Mouse (Mus musculus) lung, adult 2 months (tissue): ENCODE results near the gene Gata5.

Experiments
- CTCF ChIP-seq: fragments of 200-500 bp; IDR thresholded peaks from 2 replicates; pipeline ENCODE4 v1.5.1; 2011; ENCODE audit warnings: mild to moderate bottlenecking, low read length, control low read depth; ENCODE audit not compliant: insufficient read depth
- POLR2A ChIP-seq: fragments of 200-500 bp; IDR thresholded peaks from 2 replicates; pipeline ENCODE4 v1.6.1; 2011; ENCODE audit warnings: low read depth, mild to moderate bottlenecking, control low read depth, low read length, borderline replicate concordance; ENCODE audit errors: extremely low read depth

GRCm38 (mm10) chr2:180333778-180334550 lies 535 bp downstream of the Gata5 start:
- TF ChIP-seq POLR2A, result no peak
- TF ChIP-seq CTCF, result no peak
